Mouse (Mus musculus) testis, adult 2 months (tissue): ENCODE results near the gene Mgat3.

ENCODE experiments used
- CTCF ChIP-seq: fragments of 200-500 bp; IDR thresholded peaks from 2 replicates; pipeline ENCODE4 v1.5.1; 2012; ENCODE audit warnings: low read depth, mild to moderate bottlenecking, inconsistent platforms, low read length, moderate library complexity; ENCODE audit not compliant: control insufficient read depth, insufficient read depth, insufficient replicate concordance
- POLR2A ChIP-seq: fragments of 200-500 bp; IDR thresholded peaks from 2 replicates; pipeline ENCODE4 v1.6.1; 2012; ENCODE audit warnings: low read depth, mild to moderate bottlenecking, inconsistent platforms, low read length, moderate library complexity; ENCODE audit not compliant: control insufficient read depth

GRCm38 (mm10) chr15:80148565-80148964, 25.0 kb upstream of the Mgat3 start:
- TF ChIP-seq CTCF (no peak), POLR2A (no peak)
